Mouse (Mus musculus) skeletal muscle tissue, adult 2 months (tissue): ENCODE measurements around the gene 1810009A15Rik.
"Not testable (repeated sequence)": the region's sequence is repeated elsewhere in the genome, so short reads cannot be mapped to it uniquely, and the experiment has no call there.

ENCODE experiments used
- DNase-seq: peaks from one replicate; pipeline ENCODE4 v3.0.0-alpha.2; 2012; ENCODE audit warnings: low read depth, low spot score

Gene 1810009A15Rik

DNA sequence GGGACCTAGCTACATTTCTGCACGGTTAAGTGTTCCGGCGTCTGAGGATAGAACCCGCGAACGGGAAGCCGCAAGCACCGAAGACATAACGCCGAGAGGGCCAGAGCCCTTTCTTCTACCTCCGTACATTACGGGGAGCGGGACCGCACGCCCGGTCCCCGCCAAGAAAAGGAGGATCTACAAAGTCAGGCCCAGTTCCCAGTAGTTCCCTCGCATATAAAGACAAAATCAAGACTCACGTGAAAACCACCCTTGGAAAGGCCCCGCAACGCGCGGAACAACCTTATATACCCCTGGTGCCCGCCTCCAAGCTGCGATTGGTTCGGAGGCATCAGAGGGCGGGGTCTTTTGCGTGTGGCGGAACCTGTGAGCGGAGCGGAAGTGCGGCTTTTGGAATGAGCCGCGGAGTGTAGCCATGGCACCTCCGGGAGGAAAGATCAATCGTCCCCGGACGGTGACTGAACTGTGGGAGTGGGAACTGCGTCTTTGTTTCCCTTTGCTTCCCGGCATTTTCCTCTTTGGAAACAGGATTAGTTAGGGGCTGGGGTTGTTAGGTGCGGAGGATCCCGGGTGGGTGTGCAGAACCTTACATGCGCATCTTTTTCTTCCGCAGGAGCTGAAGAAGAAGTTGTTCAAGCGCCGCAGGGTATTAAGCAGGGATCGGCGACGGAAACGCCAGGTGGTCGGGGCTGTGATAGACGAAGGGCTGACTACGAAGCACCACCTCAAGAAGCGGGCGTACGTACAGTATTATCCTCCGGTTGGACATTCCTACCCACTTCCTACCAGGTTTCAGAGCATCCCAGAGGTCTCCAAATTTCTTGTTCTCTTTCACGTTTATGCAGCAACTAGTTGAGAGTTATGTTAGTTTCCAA is at the start of gene 1810009A15Rik, which contains the start of gene Gm49416:
1810009A15Rik (plus strand) TSS at position 343 of the 875 bp plus-strand sequence.
Gm49416 (plus strand) TSS at position 416 of the 875 bp plus-strand sequence.
- DNase-seq: peak; percentile 94

DNA sequence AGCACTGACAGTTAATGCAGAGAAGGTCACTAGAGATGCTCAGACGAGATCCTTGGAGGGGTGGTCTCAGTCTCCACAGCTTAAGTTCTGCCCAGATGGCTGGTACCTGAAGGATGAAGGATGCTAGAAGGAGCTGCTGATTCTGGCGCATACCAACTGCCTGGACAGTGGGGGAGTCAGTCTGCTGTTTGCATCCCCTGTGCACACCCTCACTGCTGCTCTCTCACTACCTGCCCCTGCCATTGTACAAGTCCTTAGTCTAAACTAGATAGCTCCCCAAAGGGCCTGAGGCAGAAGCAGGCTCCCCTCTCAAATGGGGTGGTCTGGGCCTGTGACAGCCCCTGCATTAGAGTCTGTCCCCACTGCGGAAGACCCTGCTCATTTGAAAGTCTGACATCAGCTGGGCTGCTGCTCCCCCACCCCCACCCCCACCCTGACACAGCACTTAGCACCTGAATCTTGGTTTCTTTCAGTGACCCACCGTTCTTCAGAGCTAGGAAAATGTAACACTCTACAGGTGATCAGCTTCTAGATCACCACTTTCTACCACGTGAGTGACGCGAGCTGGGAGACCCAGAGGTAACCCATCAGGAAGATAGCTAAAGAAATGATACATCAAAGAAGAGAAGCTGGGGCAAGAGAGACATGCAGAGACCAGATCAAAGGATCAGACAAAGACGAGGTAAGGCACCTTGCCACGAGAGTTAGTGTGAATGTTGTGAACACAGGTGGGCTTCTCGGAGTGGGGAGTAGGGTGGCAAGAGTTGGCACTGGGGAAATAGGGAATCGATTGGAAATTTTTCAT is 49.3 kb upstream of the 1810009A15Rik start, which contains the start of gene Gng3:
Gng3 (minus strand) TSS at position 92 of the 805 bp plus-strand sequence.
- DNase-seq: no peak

DNA sequence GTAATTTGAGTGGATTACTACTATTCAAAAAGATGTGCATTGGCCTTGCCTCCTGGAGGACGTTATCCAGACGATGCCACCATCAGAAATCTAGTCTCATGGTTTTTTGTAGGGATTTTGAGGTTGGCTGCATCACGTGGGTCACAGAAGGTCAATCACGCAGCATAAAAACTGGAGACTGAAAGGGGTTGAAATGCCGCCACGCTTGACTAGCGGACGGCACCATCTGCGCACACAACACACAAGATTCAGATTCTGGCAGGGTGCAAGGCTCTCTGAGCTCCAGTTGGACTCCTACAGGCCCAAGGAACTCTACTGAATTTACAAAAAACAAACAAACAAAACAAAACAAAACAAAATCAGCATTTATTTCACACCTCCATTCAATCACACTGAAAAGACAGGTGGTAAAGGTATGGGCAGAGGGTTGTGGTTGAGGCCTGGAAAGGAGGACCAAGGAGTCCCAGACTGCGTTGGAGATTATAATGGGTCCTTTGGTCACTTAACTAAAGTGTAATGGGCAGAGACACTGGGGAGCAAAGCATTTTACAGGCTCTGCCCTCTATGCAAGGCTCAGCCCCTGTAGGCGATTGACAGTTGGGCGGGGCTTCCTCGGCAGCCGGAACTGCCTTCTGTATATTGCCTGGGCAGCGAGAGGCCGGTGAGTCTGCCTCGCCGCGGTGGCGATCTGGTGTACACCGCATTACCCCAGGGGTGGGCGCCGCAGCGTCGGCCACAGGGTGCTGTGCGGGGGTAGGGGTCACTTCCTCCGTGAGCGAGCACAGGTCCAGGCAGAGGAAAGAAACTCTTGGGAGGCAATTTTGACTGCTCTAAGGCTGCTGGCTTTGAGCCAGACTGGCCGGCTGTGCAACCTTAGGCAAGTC is 48.5 kb upstream of the 1810009A15Rik start:
- peak; percentile 54 for DNase-seq

DNA sequence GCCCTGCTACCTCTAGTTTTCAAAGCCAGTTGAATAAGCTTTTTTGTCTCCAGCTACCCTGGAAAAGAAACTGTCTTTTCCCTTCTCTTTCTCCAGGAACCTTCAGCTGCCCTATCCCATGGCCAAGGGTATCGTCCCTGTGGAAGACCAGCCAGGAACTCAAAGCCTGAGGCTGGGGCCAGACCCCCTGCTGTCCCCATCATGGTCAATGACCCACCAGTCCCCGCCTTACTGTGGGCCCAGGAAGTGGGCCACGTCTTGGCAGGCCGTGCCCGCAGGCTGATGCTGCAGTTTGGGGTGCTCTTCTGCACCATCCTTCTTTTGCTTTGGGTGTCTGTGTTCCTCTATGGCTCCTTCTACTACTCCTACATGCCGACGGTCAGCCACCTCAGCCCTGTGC is 47.6 kb upstream of the 1810009A15Rik start:
- no peak for DNase-seq

DNA sequence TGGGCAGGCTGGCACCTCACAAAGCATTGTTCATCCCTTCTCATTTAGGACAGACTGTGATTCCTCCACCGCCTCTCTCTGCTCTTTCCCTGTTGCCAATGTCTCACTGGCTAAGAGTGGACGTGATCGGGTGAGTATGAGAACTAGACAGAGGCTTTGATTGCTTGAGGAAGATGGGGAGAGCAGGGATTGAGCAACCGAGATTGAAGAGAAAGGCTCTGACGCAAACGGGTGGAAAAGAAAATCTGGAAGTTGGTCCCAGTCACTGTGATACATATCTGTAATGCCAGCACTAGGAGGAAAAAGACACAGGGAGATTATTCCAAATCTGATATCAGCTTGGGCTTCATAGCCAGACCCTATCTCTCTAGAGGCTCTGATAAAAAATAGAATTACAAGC is 45.7 kb upstream of the 1810009A15Rik start:
- no peak for DNase-seq

DNA sequence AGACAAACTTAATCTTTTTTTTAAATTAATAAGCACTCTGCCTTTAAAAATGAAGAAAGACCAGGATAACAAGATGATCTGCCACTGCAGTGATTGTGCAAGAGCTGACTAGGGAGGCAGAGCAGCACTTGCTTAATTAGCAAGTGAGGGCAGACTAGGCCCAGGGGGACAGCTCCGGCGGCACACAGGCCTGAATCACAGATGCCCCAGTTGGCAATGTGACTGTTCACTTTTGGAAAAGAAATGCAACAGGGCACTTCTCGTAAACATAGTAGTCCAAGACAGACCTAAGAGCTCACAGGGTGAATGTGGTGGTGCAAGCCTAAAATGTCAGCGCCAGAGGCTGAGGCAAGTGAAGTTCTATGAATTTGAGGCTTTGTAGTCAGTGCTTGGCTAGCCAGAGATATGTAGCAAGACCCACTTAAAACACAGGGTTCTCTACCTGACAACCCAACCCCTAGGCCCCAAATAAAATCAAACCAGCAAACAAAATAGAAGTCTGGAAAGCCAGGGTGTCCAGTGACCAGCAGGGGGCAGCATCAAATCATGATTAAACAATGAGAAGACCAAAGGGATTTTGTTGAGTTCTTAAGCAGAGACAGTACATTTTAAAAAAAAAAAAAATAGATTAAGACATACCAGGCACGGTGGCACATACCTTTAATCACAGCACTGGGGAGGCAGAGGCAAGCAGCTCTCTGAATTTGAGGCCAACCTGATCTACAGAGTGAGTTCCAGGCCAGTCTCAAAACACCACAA is 44.1 kb upstream of the 1810009A15Rik start:
- DNase-seq: peak; percentile 56

DNA sequence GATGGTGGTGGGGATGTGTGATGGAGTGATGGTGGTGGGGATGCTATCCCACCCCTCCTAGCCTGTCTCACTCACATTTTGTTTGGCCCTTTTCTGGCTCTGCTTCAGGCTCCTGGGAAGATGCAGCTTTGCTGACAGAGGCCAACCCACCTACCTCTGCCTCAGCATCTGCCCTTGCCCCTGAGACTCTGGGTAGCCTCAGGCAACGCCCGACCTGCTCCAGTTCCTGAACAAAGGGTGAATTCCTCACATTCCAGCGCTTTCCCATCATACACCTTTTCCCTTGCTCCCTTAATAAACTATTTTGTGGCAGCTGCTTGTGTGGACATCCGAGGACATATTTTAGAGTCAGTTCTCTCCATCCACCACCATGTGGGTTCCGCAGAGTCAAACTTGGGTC is 40.3 kb upstream of the 1810009A15Rik start:
- no peak for DNase-seq

DNA sequence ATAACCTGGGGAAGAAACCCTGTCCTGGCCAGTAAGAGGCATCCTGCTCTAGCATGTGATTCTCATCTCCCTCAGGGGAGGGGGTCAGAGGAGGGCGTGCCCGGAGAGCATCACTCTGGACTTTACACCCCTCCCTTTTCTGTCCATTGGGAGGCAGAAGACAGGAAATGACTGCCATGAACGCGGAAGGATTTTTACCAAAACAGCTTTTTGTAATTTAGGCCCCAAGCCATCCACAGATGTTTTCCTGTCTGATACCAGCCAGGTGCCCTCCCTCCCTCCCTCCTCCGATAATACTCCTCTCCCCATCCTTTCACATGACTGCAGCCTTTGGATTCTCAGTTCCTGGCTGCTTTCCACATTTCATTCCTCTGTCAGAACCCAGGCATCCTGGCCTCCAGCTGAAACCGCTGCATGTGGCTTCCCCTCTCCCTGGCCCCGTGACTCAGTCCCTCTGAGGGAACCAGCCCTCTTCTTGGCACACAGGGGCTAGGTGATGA is 38.2 kb upstream of the 1810009A15Rik start, which contains the start of gene Lrrn4cl:
Lrrn4cl (plus strand) TSS at position 367 of the 500 bp plus-strand sequence.
- DNase-seq: peak; percentile 89

DNA sequence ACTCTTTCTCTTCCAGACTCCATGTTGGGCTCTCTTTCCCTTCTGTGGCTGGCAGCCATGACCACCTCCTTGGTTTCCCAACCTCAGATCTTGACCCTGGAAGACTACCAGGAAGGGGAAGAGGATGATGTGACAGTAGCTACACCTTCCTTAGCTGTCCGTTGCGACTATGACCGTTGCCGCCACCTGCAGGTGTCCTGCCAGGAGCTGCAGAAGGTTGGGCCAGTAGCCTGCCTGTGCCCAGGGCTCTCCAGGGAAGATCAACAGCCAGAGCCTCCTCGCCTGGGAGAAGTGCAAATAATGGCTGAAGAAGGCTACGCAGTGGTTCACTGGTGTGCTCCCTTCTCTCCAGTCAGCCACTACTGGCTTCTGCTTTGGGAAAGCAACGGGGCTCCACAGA is 37.0 kb upstream of the 1810009A15Rik start:
- DNase-seq: no peak

DNA sequence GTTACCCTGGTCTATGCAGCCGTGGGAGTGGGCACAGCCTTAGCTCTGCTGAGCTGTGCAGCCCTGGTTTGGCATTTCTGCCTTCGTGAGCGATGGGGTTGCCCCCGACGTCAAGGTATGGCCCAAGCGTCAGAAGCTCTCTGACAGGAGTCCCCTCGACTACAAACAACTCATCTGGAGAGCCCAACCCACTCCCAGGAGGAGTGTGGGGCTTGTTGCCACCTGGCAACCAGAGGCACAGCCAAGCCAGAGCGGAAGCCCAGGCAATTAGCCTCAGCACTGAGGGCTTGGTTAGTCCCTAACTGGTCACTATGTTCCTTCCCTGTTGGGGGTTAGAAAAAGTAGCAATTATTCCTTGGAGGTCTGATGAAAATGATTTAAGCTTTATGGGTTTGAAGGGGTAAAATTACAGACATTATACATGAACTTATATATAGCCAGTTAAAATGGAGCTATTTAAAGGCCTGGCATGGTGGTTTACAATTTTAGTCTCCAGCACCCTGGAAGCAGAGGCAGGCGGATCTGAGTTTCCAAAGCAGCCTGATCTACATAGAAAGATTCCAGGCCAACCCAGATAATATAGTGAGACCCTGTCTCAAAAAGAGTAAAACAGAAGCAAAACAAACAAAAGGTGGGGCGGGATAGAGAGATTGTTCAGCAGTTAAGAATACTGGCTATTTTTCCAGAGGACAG is 36.3 kb upstream of the 1810009A15Rik start:
- peak; percentile 59 for DNase-seq

DNA sequence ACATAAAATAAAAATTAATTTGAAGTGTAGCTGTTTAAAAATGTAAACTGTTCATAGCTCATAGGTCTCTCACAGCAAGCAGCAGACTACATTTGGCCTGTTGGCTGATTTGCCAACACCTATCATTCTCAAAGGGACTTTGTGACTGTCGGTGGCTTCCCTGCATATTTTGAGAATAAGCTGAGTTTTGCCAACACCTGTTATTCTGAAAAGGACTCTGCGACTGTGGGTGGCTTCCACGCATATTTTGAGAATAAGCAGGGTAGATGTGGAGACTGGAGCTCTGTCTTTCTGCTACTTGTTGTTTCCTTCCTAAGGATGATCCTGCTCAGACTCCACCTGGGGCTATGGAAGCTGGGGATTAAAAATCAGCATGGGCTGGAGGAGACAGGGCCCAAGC is 35.5 kb upstream of the 1810009A15Rik start:
- DNase-seq: no peak

DNA sequence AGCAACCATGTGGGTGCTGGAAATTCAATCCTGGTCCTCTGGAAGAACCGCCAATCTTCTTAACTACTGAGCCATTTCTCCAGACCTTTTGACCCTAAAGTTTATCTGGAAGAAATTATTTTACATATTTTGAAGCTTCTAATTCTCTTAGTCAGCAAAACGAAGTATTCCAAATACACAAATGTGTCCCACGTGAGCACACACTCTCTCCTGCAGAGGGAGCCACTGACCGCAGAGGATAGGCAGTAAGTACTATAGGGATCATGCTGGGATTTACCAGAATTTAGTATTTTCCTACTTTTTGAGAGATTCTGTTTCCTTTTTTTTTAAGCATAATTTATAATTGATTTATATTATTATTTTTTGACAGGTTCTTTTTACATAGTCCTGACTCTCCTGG is 31.0 kb upstream of the 1810009A15Rik start:
- no peak for DNase-seq

DNA sequence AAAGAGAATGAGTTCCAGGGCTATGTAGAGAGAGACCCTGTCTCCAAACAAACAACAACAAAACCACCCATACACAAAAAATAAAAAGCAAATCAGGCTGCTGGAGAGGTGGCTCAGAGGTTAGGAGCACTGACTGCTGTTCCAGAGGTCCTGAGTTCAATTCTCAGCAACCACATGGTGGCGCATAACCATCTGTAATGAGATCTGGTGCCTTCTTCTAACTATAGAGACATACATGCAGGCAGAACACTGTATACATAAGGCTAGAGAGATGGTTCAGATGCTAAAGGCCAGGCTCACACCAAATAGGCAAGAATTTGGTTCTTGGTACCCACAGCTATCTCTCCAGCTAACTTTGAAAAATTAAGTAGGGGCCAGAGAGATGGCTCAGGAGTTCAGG is 29.6 kb upstream of the 1810009A15Rik start:
- DNase-seq: no peak

DNA sequence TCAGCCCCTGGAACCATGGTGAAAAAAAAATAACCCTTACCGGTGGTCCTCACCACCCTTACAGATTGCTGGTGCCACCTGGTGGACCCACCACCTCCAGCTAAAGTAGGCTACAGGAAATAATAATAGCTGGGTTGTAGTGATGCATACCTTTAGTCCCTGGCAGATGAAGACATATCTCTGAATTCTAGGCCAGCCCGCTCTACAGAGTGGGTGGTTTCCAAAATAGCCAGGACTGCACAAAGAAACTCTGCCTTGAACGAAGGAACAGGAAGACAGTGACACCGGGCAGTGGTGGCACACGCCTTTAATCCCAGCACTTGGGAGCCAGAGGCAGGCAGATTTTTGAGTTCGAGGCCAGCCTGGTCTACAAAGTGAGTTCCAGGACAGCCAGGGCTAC is 24.4 kb upstream of the 1810009A15Rik start:
- no peak for DNase-seq

DNA sequence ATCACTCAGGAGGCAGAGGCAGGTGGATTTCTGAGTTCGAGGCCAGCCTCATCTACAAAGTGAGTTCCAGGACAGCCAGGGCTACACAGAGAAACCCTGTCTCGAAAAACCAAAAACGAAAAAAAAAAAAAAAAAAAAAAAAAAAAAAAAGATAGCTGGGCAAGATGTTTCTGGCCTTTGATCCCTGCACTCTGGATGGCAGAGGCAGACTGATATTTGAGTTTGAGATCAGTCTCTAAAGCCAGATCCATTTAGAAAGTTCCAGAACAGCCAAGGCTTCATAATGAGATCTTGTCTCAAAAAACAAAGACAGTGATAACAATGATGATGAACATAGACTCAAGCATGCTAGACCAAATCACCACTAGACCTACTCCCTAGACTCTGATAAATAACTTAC is 18.3 kb upstream of the 1810009A15Rik start:
- not testable (repeated sequence) for DNase-seq

DNA sequence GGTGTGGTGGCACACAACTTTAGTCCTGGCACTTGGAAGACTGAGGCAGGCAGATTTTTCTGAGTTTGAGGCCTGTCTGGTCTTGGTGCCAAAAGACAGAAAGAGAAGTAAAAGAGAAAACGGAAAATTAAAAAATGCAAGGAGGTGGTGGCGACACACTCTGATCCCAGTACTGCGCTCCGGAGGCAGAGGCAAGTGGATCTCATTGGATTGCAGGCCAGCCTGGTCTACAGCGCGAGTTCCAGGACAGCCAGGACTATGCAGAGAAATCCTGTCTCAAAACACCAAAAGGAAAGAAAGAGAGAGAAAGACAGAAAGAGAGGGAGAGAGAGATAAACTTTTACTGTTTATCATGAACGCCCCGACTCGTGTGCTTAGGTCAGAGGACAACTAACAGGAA is 17.8 kb upstream of the 1810009A15Rik start:
- DNase-seq: no peak

DNA sequence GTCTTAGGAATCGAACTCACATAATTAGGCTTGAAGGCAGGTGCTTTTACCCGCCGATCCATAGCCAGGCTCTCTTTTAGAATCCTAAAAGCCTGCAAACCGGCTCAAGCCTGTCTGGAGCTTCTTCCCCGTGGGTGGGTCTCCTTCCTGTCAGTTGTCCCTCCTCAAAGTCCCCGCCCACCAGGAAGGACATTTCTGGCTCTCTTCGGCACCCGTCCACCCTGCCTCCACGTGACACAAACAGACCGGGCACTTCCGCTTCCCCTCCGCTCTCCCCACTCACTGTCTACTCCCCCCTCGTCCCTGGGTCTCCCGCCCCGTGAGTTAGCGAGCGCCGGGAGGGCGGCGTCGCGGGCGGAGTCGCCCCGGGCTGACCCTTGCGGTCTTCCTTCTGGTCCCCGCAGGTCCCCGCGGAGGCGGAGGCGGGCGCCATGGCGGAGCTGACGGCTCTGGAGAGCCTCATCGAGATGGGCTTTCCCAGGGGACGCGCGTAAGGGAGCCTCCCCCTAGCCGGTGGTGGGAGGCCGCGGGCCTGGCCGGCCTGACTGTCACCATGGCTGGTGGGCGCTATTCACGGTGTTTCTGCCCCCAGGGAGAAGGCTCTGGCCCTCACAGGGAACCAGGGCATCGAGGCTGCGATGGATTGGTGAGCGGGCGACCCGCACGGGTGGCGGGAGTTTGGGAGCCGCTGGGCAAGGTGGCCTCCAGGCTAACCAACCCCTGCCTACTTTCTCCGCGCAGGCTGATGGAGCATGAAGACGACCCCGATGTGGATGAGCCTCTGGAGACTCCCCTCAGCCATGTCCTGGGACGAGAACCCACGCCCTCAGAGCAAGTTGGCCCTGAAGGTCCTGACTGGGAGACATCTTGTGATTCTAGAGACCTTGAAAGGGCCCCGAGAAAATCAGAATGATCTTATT is 17.1 kb upstream of the 1810009A15Rik start, which contains the start of gene Ubxn1:
Ubxn1 (plus strand) TSS at position 230 of the 920 bp plus-strand sequence.
- peak; percentile 96 for DNase-seq

DNA sequence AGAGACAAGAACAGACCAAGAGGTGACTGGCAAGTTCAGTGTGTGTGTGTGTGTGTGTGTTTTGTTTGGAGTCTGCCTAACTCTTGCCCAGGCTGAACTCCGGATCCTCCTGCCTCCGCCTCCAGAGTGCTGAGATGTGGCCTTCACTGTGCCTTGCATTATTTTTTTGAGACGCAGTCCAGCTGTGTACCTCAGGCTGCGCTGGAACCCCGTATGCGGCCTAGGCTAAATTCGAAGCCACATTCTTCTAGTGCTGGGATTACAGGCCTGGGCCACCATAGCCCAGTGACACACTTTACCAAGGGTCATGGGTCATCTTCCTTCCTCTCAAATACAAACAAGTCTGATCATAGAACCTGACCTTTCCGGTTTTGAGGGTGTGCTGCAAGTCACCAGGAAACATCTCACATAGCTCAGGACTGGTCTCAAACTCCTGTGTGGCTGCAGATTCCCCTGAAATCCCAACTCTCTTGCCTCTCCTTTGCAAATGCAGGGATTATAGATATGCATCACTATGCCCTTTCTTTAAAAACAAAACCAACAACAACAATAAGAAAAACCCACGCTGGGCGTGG is 16.3 kb upstream of the 1810009A15Rik start:
- DNase-seq: no peak
